Mouse (Mus musculus) urinary bladder, postnatal 14 days (tissue): ENCODE data around the gene Gm11555.
"Not testable (repeated sequence)": the region's sequence is repeated elsewhere in the genome, so short reads cannot be mapped to it uniquely, and the experiment has no call there.

Source experiments
- DNase-seq: peaks from one replicate; pipeline ENCODE4 v3.0.0; 2021; ENCODE audit warnings: low spot score

The Gm11555 gene

GRCm38 (mm10) chr11:99650136-99650535, at the start of gene Gm11555:
TSS of gene Gm11555 (minus strand) at chr11:99650236.
- DNase-seq = no peak

GRCm38 (mm10) chr11:99690463-99690862, 40.4 kb upstream of the Gm11555 start, which contains the start of gene Gm14190:
TSS of gene Gm14190 (minus strand) at chr11:99690740.
- no peak for DNase-seq

GRCm38 (mm10) chr11:99685235-99685634, 35.2 kb upstream of the Gm11555 start:
- DNase-seq = not testable (repeated sequence)

GRCm38 (mm10) chr11:99683481-99683880, 33.4 kb upstream of the Gm11555 start:
- DNase-seq = no peak

DNA sequence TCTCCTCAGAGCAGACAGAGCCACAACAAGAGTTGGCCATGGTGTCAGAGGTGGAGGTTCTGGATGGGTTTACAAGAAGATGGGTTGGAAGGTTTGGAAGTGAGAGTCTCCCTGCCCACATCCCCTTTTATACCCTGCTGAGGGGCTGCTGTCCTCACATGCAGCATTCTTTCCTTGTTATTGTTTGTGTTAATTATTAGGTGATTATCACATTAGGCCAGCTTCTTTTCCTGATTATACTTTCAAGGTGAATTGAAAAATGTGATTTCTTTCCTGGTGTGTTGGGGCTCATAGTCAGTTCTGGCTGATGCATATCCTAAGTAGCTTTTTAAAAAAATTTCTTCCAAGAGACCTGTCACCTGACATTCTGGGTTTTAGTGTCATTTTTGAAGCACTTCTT, 15.8 kb upstream of the Gm11555 start, which contains the start of gene Krtap4-6:
Gene Krtap4-6 (minus strand): TSS at position 101 of the 400 bp plus-strand sequence.
- DNase-seq = no peak

DNA sequence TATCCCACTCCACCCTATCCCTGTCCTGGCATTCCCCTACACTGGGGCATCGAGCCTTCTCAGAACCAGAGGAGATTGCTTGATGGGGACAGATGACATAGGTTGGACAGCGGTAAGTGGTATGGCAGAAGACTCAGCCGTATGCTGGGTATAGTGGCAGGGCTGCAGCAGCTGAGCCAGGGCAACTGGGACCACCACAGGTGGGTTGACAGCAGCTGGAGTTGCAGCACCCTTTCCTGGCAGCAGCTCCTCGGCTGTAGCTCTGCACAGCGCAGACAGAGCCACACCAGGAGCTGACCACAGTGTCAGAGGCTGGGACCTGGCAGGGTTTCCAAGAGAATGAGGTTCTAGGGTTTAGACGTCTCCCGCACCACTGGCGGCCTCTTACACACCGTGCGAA, 12.8 kb upstream of the Gm11555 start:
- no peak for DNase-seq

GRCm38 (mm10) chr11:99659256-99659655, 9.2 kb upstream of the Gm11555 start:
- no peak for DNase-seq

DNA sequence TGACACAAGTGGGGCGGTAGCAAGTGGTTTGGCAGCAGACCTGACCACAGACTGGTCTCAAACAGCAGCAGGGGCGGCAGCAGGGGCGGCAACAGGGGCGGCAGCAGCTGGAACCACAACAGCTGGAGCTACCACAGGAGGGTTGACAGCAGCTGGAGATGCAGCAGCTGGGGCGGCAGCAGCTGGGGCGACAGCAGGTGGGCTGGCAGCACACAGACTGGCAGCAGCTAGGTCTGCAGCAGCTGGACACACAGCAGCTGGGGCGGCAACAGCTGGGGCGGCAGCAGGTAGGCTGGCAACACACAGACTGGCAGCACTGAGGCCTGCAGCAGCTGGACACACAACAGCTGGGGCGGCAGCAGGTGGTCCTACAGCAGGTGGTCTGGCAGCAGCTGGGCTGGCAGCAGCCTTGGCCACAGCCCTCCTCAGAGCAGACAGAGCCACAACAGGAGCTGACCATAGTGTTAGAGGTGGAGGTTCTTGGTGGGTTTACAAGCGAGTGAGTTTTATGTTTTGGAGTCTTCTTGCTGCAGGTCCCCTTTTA, 8.5 kb upstream of the Gm11555 start, which contains the start of gene Gm11563:
Gene Gm11563 (minus strand): TSS at position 494 of the 544 bp plus-strand sequence.
- not testable (repeated sequence) for DNase-seq

- no peak for DNase-seq
Observed at GRCm38 (mm10) chr11:99657051-99657450, 7.0 kb upstream of the Gm11555 start.

DNA sequence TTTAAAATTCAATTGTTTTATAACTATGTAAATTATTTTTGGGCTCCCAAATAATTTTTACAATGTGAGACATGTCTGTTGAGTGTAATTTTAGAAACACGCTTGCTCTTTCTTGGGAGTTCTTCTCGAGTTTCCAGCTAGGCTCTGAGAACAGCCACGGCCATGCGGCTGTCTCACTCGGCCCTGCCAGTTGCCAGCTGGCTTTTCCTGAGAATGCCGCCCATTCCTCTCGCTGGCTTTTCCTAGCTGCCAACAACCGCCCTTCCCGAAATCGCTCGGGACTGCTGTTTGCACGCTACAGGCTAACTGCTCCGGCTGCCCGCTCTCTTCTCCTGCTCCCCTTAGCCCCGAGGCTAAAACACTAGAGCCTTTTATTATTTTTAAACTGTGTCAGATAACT, 3.6 kb downstream of the Gm11555 start:
- no peak for DNase-seq

DNA sequence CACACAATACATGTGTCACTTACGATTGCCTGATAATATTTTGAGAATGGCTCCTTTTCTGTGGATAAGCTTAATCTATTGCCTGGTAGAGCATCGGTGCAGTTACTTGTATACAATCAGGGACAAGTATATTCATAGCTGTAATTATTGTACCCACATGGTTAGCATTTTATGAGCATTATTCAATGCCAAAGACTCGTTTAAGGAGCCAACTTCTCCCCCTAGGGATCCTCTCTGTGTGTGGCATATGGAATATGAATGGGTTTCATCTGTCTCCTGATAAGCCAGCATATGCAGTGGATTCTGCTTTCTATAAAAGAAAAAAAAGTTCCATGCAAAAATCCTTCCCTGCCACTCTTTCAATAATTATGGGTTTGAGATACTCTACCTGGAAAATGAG, 5.7 kb downstream of the Gm11555 start:
- no peak for DNase-seq

DNA sequence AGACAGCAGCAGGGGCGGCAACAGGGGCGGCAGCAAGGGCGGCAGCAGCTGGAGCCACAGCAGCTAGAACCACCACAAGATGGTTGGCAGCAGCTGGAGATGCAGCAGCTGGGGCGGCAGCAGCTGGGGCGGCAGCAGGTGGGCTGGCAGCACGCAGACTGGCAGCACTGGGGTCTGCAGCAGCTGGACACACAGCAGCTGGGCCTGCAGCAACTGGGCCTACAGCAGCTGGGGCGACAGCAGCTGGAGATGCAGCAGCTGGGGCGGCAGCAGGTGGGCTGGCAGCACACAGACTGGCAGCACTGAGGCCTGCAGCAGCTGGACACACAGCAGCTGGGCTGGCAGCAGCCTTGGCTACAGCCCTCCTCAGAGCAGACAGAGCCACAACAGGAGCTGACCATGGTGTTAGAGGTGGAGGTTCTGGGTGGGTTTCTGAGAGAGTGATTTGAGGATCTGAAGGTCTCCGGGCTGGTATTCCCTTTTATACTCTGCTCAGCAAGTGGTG, 6.3 kb downstream of the Gm11555 start, which contains the start of gene Krtap4-7:
Gene Krtap4-7 (minus strand): TSS at position 455 of the 505 bp plus-strand sequence.
- not testable (repeated sequence) for DNase-seq

GRCm38 (mm10) chr11:99640926-99641325, 9.1 kb downstream of the Gm11555 start:
- no peak for DNase-seq

- DNase-seq = no peak
Observed at GRCm38 (mm10) chr11:99637086-99637485, 12.9 kb downstream of the Gm11555 start.

- no peak for DNase-seq
Observed at GRCm38 (mm10) chr11:99634653-99635134, 15.3 kb downstream of the Gm11555 start, which contains the start of gene Krtap4-2. TSS of gene Krtap4-2 (minus strand) at chr11:99635084.

DNA sequence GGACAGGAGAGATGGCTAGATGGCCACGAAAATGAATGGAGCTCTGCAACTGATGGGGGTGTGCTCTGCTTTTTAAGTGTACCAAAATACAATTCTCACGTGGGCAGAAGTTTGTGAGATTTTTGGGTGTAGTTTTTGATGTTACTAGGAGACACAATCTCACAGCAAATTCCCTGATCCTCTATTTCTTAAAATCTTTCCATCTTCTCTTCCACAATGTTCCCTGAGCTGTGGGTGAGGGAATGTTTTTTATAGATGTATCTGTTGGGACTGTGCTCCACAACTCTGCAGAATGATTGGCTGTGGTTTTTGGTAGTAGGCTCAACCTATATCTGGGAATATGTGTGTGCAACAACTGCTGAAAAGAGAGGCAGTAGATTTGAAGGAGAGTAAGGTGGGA, 16.7 kb downstream of the Gm11555 start:
- no peak for DNase-seq

DNA sequence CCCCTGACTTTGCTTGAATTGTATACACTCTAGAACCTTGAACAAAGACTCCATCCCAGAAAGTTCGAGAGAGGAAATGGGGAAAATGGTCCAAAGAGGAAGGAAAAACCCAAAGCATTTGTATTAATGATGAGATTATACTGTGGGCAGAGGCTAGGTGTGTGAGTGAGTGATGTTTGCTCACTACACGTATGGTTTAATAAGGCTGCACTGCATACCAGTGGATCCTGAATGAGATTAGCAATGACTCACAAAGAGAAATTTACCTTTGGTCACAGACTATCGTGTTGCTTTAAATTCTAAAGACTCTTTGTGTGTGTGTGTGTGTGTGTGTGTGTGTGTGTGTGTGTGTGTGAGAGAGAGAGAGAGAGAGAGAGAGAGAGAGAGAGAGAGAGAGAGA, 19.1 kb downstream of the Gm11555 start:
- DNase-seq = no peak

GRCm38 (mm10) chr11:99628138-99628537, 21.9 kb downstream of the Gm11555 start, which contains the start of gene Krtap4-1:
TSS of gene Krtap4-1 (minus strand) at chr11:99628238.
- no peak for DNase-seq

DNA sequence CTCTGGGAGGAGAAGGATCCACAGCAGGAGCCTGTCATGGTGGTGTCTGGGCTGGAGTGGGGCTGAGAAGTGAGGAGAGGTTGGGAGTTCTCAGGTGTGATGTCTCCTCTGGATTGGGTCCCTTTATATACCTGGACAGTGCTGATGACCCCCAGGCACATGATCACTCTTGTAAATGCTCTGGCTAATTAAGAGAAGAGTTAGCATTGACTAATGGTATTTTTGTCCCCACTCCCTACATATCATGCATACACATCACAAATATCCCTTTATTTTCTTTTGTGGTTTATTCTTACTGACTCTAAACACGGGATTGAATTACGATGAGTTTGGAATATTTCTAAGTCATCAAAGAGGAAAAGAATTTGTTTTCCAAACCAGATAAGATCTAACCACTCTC, 29.7 kb downstream of the Gm11555 start, which contains the start of gene Gm11562:
Gene Gm11562 (minus strand): TSS at position 101 of the 400 bp plus-strand sequence.
- no peak for DNase-seq

DNA sequence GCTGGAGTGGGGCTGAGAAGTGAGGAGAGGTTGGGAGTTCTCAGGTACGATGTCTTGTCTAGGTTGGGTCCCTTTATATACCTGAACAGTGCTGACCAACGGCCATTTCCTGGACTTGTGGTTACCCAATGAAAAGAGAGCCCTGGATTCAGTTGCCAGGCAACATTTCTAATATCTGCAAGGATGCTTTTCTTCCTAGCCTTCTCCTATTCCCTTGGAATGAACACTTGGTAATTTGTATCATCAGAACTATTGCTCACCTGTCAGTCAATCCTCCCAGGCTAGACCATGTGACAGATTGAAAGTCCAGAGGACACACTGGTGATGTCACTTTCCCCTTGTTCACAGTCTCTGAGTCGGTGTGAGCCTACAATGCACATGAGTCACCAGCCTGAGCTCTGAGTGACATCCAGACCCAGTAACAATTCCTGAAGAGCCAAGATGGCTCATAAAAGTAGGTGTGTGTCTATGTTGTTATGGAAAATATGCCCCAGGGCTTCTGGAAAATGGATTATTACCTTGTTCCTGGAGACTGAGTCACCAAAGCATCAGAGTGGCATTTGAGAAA, 35.2 kb downstream of the Gm11555 start, which contains the start of gene Krtap2-4:
Gene Krtap2-4 (minus strand): TSS at position 51 of the 568 bp plus-strand sequence.
- DNase-seq = no peak

- not testable (repeated sequence) for DNase-seq
Observed at GRCm38 (mm10) chr11:99610089-99610488, 39.9 kb downstream of the Gm11555 start, which contains the start of gene Gm11937. TSS of gene Gm11937 (minus strand) at chr11:99610189.

DNA sequence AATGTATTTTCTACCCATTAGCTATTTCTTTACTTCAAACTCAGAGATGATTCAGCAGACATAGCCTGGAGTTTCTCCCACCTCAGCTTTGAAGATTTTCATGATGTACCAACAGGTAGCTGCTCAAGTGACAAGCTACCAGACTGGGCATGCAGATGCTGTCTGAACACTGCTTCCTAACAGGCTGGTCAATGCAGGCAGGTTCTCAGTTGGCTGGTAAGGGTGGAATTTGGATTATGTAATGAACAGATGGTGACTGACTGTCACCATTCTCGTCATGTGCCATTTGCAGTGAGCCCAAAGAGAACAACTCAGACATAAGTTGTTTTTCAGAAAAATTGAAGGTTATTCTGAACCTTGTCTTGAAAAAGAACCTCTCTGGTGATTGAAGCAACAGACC, 40.9 kb downstream of the Gm11555 start:
- DNase-seq = no peak

- not testable (repeated sequence) for DNase-seq
Observed at GRCm38 (mm10) chr11:99603208-99603607, 46.8 kb downstream of the Gm11555 start, which contains the start of gene Gm11938. TSS of gene Gm11938 (minus strand) at chr11:99603308.
